Mouse (Mus musculus): ENCODE results near the gene Rin3.

The Rin3 gene

GRCm38 (mm10) chr12:102302831-102303351 lies 20.0 kb downstream of the Rin3 start:
- in situ Hi-C loops (cut with MboI): no loop called here

GRCm38 (mm10) chr12:102303867-102304266 lies 21.0 kb downstream of the Rin3 start:
- in situ Hi-C loops (cut with MboI): no loop called here

GRCm38 (mm10) chr12:102305069-102305836 lies 22.4 kb downstream of the Rin3 start:
- in situ Hi-C loops (cut with MboI): no loop called here

GRCm38 (mm10) chr12:102308001-102308456 lies 25.2 kb downstream of the Rin3 start:
- in situ Hi-C loops (cut with MboI): no loop called here

- in situ Hi-C loops (cut with MboI): no loop called here
Observed at GRCm38 (mm10) chr12:102308457-102309011, 25.7 kb downstream of the Rin3 start.

- in situ Hi-C loops (cut with MboI): no loop called here
Observed at GRCm38 (mm10) chr12:102309099-102309799, 26.4 kb downstream of the Rin3 start.

- in situ Hi-C loops (cut with MboI): no loop called here
Observed at GRCm38 (mm10) chr12:102309800-102310195, 26.9 kb downstream of the Rin3 start.

GRCm38 (mm10) chr12:102310261-102310660 lies 27.4 kb downstream of the Rin3 start:
- in situ Hi-C loops (cut with MboI): no loop called here

- in situ Hi-C loops (cut with MboI): no loop called here
Observed at GRCm38 (mm10) chr12:102311454-102311853, 28.6 kb downstream of the Rin3 start.

GRCm38 (mm10) chr12:102319150-102319549 lies 36.3 kb downstream of the Rin3 start:
- in situ Hi-C loops (cut with MboI): no loop called here

GRCm38 (mm10) chr12:102319899-102320298 lies 37.1 kb downstream of the Rin3 start:
- in situ Hi-C loops (cut with MboI): no loop called here

GRCm38 (mm10) chr12:102320322-102320721 lies 37.5 kb downstream of the Rin3 start:
- in situ Hi-C loops (cut with MboI): no loop called here

- in situ Hi-C loops (cut with MboI): no loop called here
Observed at GRCm38 (mm10) chr12:102321064-102321728, 38.3 kb downstream of the Rin3 start.

GRCm38 (mm10) chr12:102321855-102322254 lies 39.0 kb downstream of the Rin3 start:
- in situ Hi-C loops (cut with MboI): no loop called here

- in situ Hi-C loops (cut with MboI): no loop called here
Observed at GRCm38 (mm10) chr12:102323392-102323791, 40.5 kb downstream of the Rin3 start.

- in situ Hi-C loops (cut with MboI): no loop called here
Observed at GRCm38 (mm10) chr12:102324156-102324885, 41.5 kb downstream of the Rin3 start.

- in situ Hi-C loops (cut with MboI): no loop called here
Observed at GRCm38 (mm10) chr12:102324886-102325220, 42.0 kb downstream of the Rin3 start.

GRCm38 (mm10) chr12:102326753-102327340 lies 44.0 kb downstream of the Rin3 start:
- in situ Hi-C loops (cut with MboI): no loop called here

- in situ Hi-C loops (cut with MboI): no loop called here
Observed at GRCm38 (mm10) chr12:102327525-102327924, 44.7 kb downstream of the Rin3 start.

- in situ Hi-C loops (cut with MboI): no loop called here
Observed at GRCm38 (mm10) chr12:102328090-102328489, 45.2 kb downstream of the Rin3 start.

- in situ Hi-C loops (cut with MboI): no loop called here
Observed at GRCm38 (mm10) chr12:102330188-102330587, 47.3 kb downstream of the Rin3 start.

All from mature B cell (primary cell).